In genomic region chr2:121449545-121450011, GRCm38 (mm10) we compare ENCODE assay signal across 8 mouse cellular contexts. TPM values are rescaled to one million over a fixed set of nuclear protein-coding genes. Genes with fewer than 3 reads are reported as not detected.
DNase-seq lines count a peak whose midpoint lies in the region; ATAC-seq and TF ChIP-seq lines count a peak whose summit lies in the region.

No protein-coding gene starts in this region.

- TF ChIP-seq CTCF in left cerebral cortex, adult 2 months (IDR thresholded peaks at IDR 0.05), result no peak
- no peak for TF ChIP-seq CTCF in cortical plate, adult 2 months (IDR thresholded peaks at IDR 0.05; ENCODE audit: extremely low read depth, insufficient read depth, low read length)
- no peak for TF ChIP-seq CTCF in heart, postnatal 0 days (IDR thresholded peaks at IDR 0.05; ENCODE audit: low read depth)
- TF ChIP-seq CTCF in liver, postnatal 0 days (IDR thresholded peaks at IDR 0.05; ENCODE audit: low read depth), result no peak

- peak overlapping the region; percentile 98 for H3K27ac ChIP-seq in left cerebral cortex, adult 2 months
- H3K27ac ChIP-seq in cortical plate, adult 2 months (ENCODE audit: insufficient read depth, low read length), result peak overlapping the region; percentile 94
- H3K27ac ChIP-seq in heart, postnatal 0 days (ENCODE audit: low read depth), result peak overlapping the region; percentile 99
- peak overlapping the region; percentile 97 for H3K27ac ChIP-seq in liver, postnatal 0 days (ENCODE audit: low read depth)

- under 1% methylated on average over 50 of the region's 54 CpGs for WGBS in heart, postnatal 0 days
- under 1% methylated on average over 49 of the region's 54 CpGs for WGBS in liver, postnatal 0 days (ENCODE audit: insufficient replicate concordance)

- peak overlapping the region; percentile 100 for H3K4me3 ChIP-seq in left cerebral cortex, adult 2 months
- peak overlapping the region; percentile 64 for H3K4me3 ChIP-seq in cortical plate, adult 2 months (ENCODE audit: insufficient read depth, low read length)
- peak overlapping the region; percentile 99 for H3K4me3 ChIP-seq in heart, postnatal 0 days (ENCODE audit: low read depth, low read length)
- peak overlapping the region; percentile 99 for H3K4me3 ChIP-seq in liver, postnatal 0 days (ENCODE audit: low read depth, low read length)

- peak overlapping the region; percentile 90 for H3K4me2 ChIP-seq in heart, postnatal 0 days (ENCODE audit: low read depth, low read length)
- H3K4me2 ChIP-seq in liver, postnatal 0 days (ENCODE audit: low read depth, low read length), result peak overlapping the region; percentile 95

- no peak for TF ChIP-seq POLR2A in cortical plate, adult 2 months (IDR thresholded peaks at IDR 0.05; ENCODE audit: extremely low read depth, insufficient read depth, low read length)

- TF ChIP-seq EP300 in heart, postnatal 0 days (IDR thresholded peaks at IDR 0.05; ENCODE audit: low read depth), result 0 out of 2 replicates have a peak, but pooled peaks have one; percentile 8
- TF ChIP-seq EP300 in liver, postnatal 0 days (IDR thresholded peaks at IDR 0.05; ENCODE audit: low read depth), result no peak

- peak overlapping the region; percentile 98 for H3K9ac ChIP-seq in heart, postnatal 0 days (replicated peaks; ENCODE audit: low read depth, low read length)
- peak overlapping the region; percentile 100 for H3K9ac ChIP-seq in liver, postnatal 0 days (replicated peaks)

- intact Hi-C loops in left cerebral cortex, adult 2 months (cut with DNase I), result no loop called here
- intact Hi-C loops in left cerebral cortex, postnatal 36 days (cut with DNase I), result loop anchor here (5.0 kb wide), 1 partner anchor 37 kb away; the partner anchor contains the start of genes Catsper2 and Pdia3

- peak; percentile 43 to 48 for DNase-seq in left cerebral cortex, adult 2 months (ENCODE audit: extremely low spot score in 1 of 2, low spot score in 2 of 2)
- DNase-seq in left cerebral cortex, postnatal 36 days (ENCODE audit: low spot score in 2 of 2), result no peak
- no peak for DNase-seq in heart, postnatal 0 days (ENCODE audit: low spot score)
- DNase-seq in liver, postnatal 0 days, result peak; percentile 65
- no peak for DNase-seq in natural killer cell, adult 2 months (ENCODE audit: low spot score in 2 of 2)
- no peak for DNase-seq in ovary, postnatal 10 days (ENCODE audit: low spot score)
- DNase-seq in embryo, embryonic 10 days (ENCODE audit: low spot score), result no peak

- H3K27me3 ChIP-seq in heart, postnatal 0 days (ENCODE audit: control insufficient read depth, insufficient read depth, low read length), result no peaks in the 10 kb centered on the region
- no peaks in the 10 kb centered on the region for H3K27me3 ChIP-seq in liver, postnatal 0 days (ENCODE audit: insufficient read depth, low read length)

- peaks cover 17% of the 10 kb centered on the region for H3K36me3 ChIP-seq in heart, postnatal 0 days (replicated peaks; ENCODE audit: control insufficient read depth, insufficient read depth, low read length)
- peaks cover 24% of the 10 kb centered on the region for H3K36me3 ChIP-seq in liver, postnatal 0 days (replicated peaks; ENCODE audit: insufficient read depth, low read length)

- H3K9me3 ChIP-seq in heart, postnatal 0 days (replicated peaks; ENCODE audit: control insufficient read depth, low read length), result no peaks in the 10 kb centered on the region
- no peaks in the 10 kb centered on the region for H3K9me3 ChIP-seq in liver, postnatal 0 days (ENCODE audit: low read length)

- peak; percentile 6 for ATAC-seq in heart, postnatal 0 days (ENCODE audit: insufficient read depth, low read depth)
- ATAC-seq in liver, postnatal 0 days, result peak; percentile 16

- peaks cover 1% of the 10 kb centered on the region; the same call in 1 of the 2 replicates for H3K4me1 ChIP-seq in cortical plate, adult 2 months (ENCODE audit: control insufficient read depth, insufficient read depth, low read length)
- H3K4me1 ChIP-seq in heart, postnatal 0 days (ENCODE audit: control insufficient read depth, insufficient read depth), result peaks cover 34% of the 10 kb centered on the region
- peaks cover 23% of the 10 kb centered on the region for H3K4me1 ChIP-seq in liver, postnatal 0 days (ENCODE audit: insufficient read depth)

RNA-seq across cellular contexts. Expression of gene Serf2, which starts 0.6 kb away (rescaled TPM):
- 100 to 1,000 TPM; 152 to 164 TPM for total RNA-seq in left cerebral cortex, adult 2 months (2021)
- 100 to 1,000 TPM; 171 to 191 TPM for total RNA-seq in left cerebral cortex, postnatal 36 days (2021)
- polyA plus RNA-seq in cortical plate, adult 2 months (2012; rRNA removed), result 313 and 355 TPM in 2 replicates
- 1,358 and 1,465 TPM in 2 replicates for total RNA-seq in heart, postnatal 0 days (2014; rRNA removed; ENCODE audit: low replicate concordance)
- 616 and 625 TPM in 2 replicates for polyA plus RNA-seq in heart, postnatal 0 days (2015; fragmentation: Nextera tagmentation; extraction: Ambion mirVana)
- polyA plus RNA-seq in liver, postnatal 0 days (2015; fragmentation: Nextera tagmentation; extraction: Ambion mirVana), result 264 and 266 TPM in 2 replicates

RNA-seq across cellular contexts. Expression of gene Hypk, which starts 3.5 kb away (rescaled TPM):
- 10 to 100 TPM; 22.7 to 23.1 TPM for total RNA-seq in left cerebral cortex, adult 2 months (2021)
- total RNA-seq in left cerebral cortex, postnatal 36 days (2021), result 10 to 100 TPM; 20.3 to 22.6 TPM
- 26.5 and 29.9 TPM in 2 replicates for polyA plus RNA-seq in cortical plate, adult 2 months (2012; rRNA removed)
- total RNA-seq in heart, postnatal 0 days (2014; rRNA removed; ENCODE audit: low replicate concordance), result 1.6 and 4.1 TPM in 2 replicates
- 105 and 111 TPM in 2 replicates for polyA plus RNA-seq in heart, postnatal 0 days (2015; fragmentation: Nextera tagmentation; extraction: Ambion mirVana)
- 54.3 and 56.0 TPM in 2 replicates for polyA plus RNA-seq in liver, postnatal 0 days (2015; fragmentation: Nextera tagmentation; extraction: Ambion mirVana)

RNA-seq across cellular contexts. Expression of gene Ell3, which starts 5.5 kb away (rescaled TPM):
- not detected for total RNA-seq in left cerebral cortex, adult 2 months (2021)
- total RNA-seq in left cerebral cortex, postnatal 36 days (2021), result under 1 TPM in 1 of 2 experiments, not detected in 1; 0.20 TPM
- 0.06 and 0.08 TPM in 2 replicates for polyA plus RNA-seq in cortical plate, adult 2 months (2012; rRNA removed)
- total RNA-seq in heart, postnatal 0 days (2014; rRNA removed; ENCODE audit: low replicate concordance), result not detected in 2 replicates
- polyA plus RNA-seq in heart, postnatal 0 days (2015; fragmentation: Nextera tagmentation; extraction: Ambion mirVana), result 0.36 and 0.55 TPM in 2 replicates
- 1.9 and 2.1 TPM in 2 replicates for polyA plus RNA-seq in liver, postnatal 0 days (2015; fragmentation: Nextera tagmentation; extraction: Ambion mirVana)

RNA-seq across cellular contexts. Expression of gene Serinc4, which starts 7.0 kb away (rescaled TPM):
- total RNA-seq in left cerebral cortex, adult 2 months (2021), result under 1 TPM; 0.21 to 0.54 TPM
- total RNA-seq in left cerebral cortex, postnatal 36 days (2021), result under 1 TPM; 0.27 to 0.39 TPM
- 0.69 and 1.0 TPM in 2 replicates for polyA plus RNA-seq in cortical plate, adult 2 months (2012; rRNA removed)
- total RNA-seq in heart, postnatal 0 days (2014; rRNA removed; ENCODE audit: low replicate concordance), result 0.39 TPM in 1 of 2 replicates, not detected in the other
- 0.04 and 0.12 TPM in 2 replicates for polyA plus RNA-seq in heart, postnatal 0 days (2015; fragmentation: Nextera tagmentation; extraction: Ambion mirVana)
- not detected in 2 replicates for polyA plus RNA-seq in liver, postnatal 0 days (2015; fragmentation: Nextera tagmentation; extraction: Ambion mirVana)

RNA-seq across cellular contexts. Expression of gene Mfap1b, which starts 24.3 kb away (rescaled TPM):
- 10 to 100 TPM; 40.9 to 41.5 TPM for total RNA-seq in left cerebral cortex, adult 2 months (2021)
- total RNA-seq in left cerebral cortex, postnatal 36 days (2021), result 10 to 100 TPM; 40.1 to 42.3 TPM
- 28.6 and 29.0 TPM in 2 replicates for polyA plus RNA-seq in cortical plate, adult 2 months (2012; rRNA removed)
- total RNA-seq in heart, postnatal 0 days (2014; rRNA removed; ENCODE audit: low replicate concordance), result 13.4 and 15.0 TPM in 2 replicates
- 35.9 and 36.4 TPM in 2 replicates for polyA plus RNA-seq in heart, postnatal 0 days (2015; fragmentation: Nextera tagmentation; extraction: Ambion mirVana)
- polyA plus RNA-seq in liver, postnatal 0 days (2015; fragmentation: Nextera tagmentation; extraction: Ambion mirVana), result 13.2 and 13.9 TPM in 2 replicates

Comparison
In these comparisons a context has a peak if more than half of its experiments do, and no peak if none do; other contexts are left out.
1. DNase-seq: peak in left cerebral cortex, adult 2 months (2 of 2) and liver, postnatal 0 days (single experiment); none in left cerebral cortex, postnatal 36 days (0 of 2), heart, postnatal 0 days (single experiment), natural killer cell, adult 2 months (0 of 2), ovary, postnatal 10 days (single experiment) and embryo, embryonic 10 days (single experiment).
2. Peak in every context shown above with its lines, with median percentiles within 50 percentile points of each other: H3K27ac ChIP-seq and H3K4me3 ChIP-seq.